Mouse (Mus musculus) limb, embryonic 13.5 days (tissue): ENCODE results near the gene Slc46a3. TPM values are rescaled to one million over a fixed set of nuclear protein-coding genes. Genes with fewer than 3 reads are reported as not detected.

Experiments
- ATAC-seq: fragments of 200-750 bp; cut with Nextera tagmentation; 2 replicates; pipeline ENCODE4 v1.8.0; 2017; ENCODE audit warnings: low read depth, moderate number of reproducible peaks, moderate TSS enrichment; ENCODE audit not compliant: low FRiP score
- H3K27ac ChIP-seq: fragments of 300-500 bp; sonication (generic); 2 replicates; pipeline ENCODE4 v1.5.1; 2015; ENCODE audit warnings: inconsistent platforms, mild to moderate bottlenecking, moderate library complexity
- H3K27me3 ChIP-seq: fragments of 300-500 bp; sonication (generic); 2 replicates; pipeline ENCODE4 v1.6.1; 2015; ENCODE audit warnings: mild to moderate bottlenecking, inconsistent platforms
- H3K36me3 ChIP-seq: fragments of 300-500 bp; sonication (generic); 2 replicates; pipeline ENCODE4 v1.6.1; 2015; ENCODE audit warnings: inconsistent platforms, mild to moderate bottlenecking, moderate library complexity
- H3K4me1 ChIP-seq: fragments of 300-500 bp; sonication (generic); 2 replicates; pipeline ENCODE4 v1.6.1; 2015; ENCODE audit warnings: inconsistent platforms
- H3K4me2 ChIP-seq: fragments of 300-500 bp; sonication (generic); replicated peaks from 2 replicates; pipeline ENCODE4 v1.6.1; 2015; ENCODE audit warnings: inconsistent platforms, mild to moderate bottlenecking, moderate library complexity
- H3K4me3 ChIP-seq: fragments of 300-500 bp; sonication (generic); 2 replicates; pipeline ENCODE4 v1.5.1; 2015; ENCODE audit warnings: moderate library complexity, mild to moderate bottlenecking, inconsistent platforms
- H3K9ac ChIP-seq: fragments of 300-500 bp; sonication (generic); 2 replicates; pipeline ENCODE4 v1.6.1; 2015; ENCODE audit warnings: mild to moderate bottlenecking, inconsistent platforms
- H3K9me3 ChIP-seq: fragments of 300-500 bp; sonication (generic); 2 replicates; pipeline ENCODE4 v1.6.1; 2016; ENCODE audit warnings: inconsistent platforms
- WGBS: fragments of 180-500 bp; shearing (Covaris S2); methylation state at CpG from one replicate; pipeline ENCODE4 v1.1.7; 2015; 5-methylcytosine and 5-hydroxymethylcytosine counted together
- polyA plus RNA-seq: library from polyadenylated mRNA; unstranded; fragments of >200 nt; fragmentation: Nextera tagmentation; extraction: Ambion mirVana; gene quantifications from 2 replicates; pipeline ENCODE4 v1.2.1, GENCODE M21; 2015

Gene Slc46a3
- 1.9 and 2.3 TPM in 2 replicates for polyA plus RNA-seq

DNA sequence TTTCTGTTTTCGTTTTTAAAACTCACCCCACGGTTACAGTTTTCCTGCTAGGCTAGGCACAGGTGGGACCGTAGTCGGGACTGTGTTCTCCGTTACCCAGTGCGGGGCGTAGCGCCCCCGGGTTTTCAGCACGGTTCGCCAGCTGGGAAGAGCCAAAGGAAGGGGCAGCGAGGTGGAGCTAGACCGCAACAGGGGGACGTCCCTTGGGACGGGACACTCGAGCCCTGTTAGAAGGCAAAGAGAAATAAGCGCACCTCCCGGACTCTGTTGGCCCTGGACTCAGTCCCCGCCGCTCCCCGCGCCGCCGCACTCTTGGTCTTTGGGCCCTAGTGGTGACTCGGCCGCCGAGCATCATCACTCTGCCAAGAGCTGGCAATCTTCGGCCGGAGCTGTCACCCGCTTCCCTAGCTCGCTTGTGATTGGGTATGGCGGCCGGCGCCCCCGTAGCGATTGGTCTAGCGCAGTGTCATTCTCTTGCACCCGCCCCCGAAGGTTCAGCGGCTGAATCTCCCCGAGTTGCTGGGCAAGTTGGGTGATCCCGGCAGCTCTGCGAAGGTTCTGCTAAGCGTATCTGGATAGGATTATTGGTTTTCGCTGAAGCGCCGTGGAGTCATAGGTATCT lies at the start of gene Slc46a3:
Slc46a3 (minus strand) TSS at position 361 of the 622 bp plus-strand sequence.
- peak; percentile 97 for ATAC-seq
- Histone ChIP-seq H3K4me3 (peak within 1 kb of the TSS; percentile 66), H3K9ac (peak within 1 kb of the TSS; percentile 63), H3K4me1 (0 out of 2 replicates have a peak, but pooled peaks cover 6% of the 10 kb centered on the region), H3K27ac (no peak within 1 kb of the TSS), H3K4me2 (peak within 1 kb of the TSS; percentile 97), H3K36me3 (no peaks in the 10 kb centered on the region), H3K9me3 (no peaks in the 10 kb centered on the region), H3K27me3 (peaks cover 30% of the 10 kb centered on the region)
- under 1% methylated on average over 47 of the region's 47 CpGs for WGBS

DNA sequence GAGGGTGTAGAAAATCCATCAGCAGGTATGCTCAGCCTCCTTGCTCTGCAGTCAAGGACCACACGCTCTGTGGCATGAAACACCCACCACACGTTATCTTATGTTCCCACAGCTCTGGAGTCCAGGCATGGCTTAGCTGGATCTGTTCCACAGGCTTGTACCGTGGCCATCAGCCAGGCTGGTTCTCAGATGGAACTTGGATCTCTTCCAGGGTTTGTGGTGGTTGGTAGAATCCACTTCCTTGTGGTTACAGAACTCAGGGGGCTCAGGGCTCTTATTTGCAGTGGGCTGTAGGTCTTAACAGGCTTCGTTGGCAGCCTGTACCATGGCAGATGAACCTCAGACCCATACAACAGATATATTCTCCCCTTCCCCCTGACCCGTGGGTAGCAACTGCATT lies 44.6 kb upstream of the Slc46a3 start:
- WGBS = 66% methylated on average over 5 of the region's 5 CpGs

DNA sequence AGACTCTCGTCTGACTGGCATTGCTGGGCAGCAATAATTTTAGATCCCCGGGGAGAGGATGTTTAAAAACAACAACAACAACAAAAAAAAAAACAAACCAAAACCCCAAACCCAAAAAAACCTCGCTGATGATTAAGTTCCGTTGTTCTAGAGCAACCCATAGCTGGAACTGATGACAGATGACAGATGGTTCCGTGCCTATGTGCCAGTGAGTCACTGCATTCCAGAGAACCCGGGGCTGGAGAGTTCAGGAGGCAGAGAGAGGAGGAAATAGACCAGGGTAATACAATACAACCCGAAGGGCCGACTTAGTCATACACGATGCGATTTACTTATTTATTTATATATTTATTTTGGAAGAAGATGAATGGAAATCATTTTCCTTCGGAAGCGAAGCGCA lies 40.5 kb upstream of the Slc46a3 start:
- no peaks in the 10 kb centered on the region for H3K4me1 ChIP-seq
- ATAC-seq = no peak
- no peak overlapping the region for H3K4me2 ChIP-seq
- H3K36me3 ChIP-seq = no peaks in the 10 kb centered on the region
- no peak overlapping the region for H3K27ac ChIP-seq
- no peaks in the 10 kb centered on the region for H3K27me3 ChIP-seq
- H3K4me3 ChIP-seq = no peak overlapping the region
- no peaks in the 10 kb centered on the region; the same call in 1 of the 2 replicates for H3K9me3 ChIP-seq
- no peak overlapping the region for H3K9ac ChIP-seq
- WGBS = 85% methylated on average over 13 of the region's 13 CpGs

More for the DNA sequence above, 44.6 kb upstream of the Slc46a3 start:
- H3K9me3 ChIP-seq = peaks cover 9% of the 10 kb centered on the region
- H3K4me2 ChIP-seq = no peak overlapping the region
- no peaks in the 10 kb centered on the region for H3K36me3 ChIP-seq
- H3K27me3 ChIP-seq = no peaks in the 10 kb centered on the region
- H3K4me3 ChIP-seq = no peak overlapping the region
- H3K27ac ChIP-seq = no peak overlapping the region
- no peak overlapping the region for H3K9ac ChIP-seq
- H3K4me1 ChIP-seq = no peaks in the 10 kb centered on the region
- ATAC-seq = no peak

DNA sequence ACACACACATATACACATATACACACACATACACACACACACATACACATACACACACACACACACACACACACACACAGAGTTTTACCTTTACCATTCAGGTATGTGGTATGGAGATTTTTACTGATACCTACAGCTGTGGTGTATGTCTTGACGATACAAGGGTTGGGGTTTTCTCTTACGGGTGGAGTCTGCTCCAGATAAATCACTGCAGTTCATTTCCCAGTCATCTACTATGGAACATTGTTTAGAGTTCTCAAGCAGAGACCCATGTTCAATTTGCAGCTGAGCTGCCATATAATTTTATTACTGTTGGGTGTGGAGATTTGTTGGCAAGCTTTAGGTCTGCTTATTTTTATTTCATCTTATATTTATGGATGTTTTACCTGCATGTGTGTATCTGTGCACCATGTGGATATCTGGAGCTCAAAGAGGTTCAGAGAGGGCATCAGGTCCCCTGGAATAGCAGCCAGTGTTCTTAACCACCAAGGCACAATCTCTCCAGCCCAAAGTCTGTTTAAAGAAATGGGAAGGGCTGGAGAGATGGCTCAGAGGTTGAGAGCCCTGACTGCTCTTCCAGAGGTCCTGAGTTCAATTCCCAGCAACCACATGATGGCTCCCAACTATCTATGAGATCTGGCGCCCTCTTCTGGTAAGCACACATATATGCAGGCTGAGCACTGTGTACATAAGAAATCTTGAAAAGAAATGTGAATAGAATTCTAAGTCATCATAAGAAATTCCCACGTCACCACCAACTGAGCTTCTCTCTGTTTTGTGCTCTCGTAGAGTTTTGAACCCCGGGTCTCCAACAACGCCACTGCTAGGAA lies 34.3 kb upstream of the Slc46a3 start:
- no peak overlapping the region for H3K4me2 ChIP-seq
- ATAC-seq = no peak
- H3K4me1 ChIP-seq = no peaks in the 10 kb centered on the region
- WGBS = 74% methylated on average over 7 of the region's 7 CpGs
- no peaks in the 10 kb centered on the region for H3K27me3 ChIP-seq
- H3K9me3 ChIP-seq = no peaks in the 10 kb centered on the region
- H3K27ac ChIP-seq = no peak overlapping the region
- H3K4me3 ChIP-seq = no peak overlapping the region
- H3K9ac ChIP-seq = no peak overlapping the region
- H3K36me3 ChIP-seq = no peaks in the 10 kb centered on the region

DNA sequence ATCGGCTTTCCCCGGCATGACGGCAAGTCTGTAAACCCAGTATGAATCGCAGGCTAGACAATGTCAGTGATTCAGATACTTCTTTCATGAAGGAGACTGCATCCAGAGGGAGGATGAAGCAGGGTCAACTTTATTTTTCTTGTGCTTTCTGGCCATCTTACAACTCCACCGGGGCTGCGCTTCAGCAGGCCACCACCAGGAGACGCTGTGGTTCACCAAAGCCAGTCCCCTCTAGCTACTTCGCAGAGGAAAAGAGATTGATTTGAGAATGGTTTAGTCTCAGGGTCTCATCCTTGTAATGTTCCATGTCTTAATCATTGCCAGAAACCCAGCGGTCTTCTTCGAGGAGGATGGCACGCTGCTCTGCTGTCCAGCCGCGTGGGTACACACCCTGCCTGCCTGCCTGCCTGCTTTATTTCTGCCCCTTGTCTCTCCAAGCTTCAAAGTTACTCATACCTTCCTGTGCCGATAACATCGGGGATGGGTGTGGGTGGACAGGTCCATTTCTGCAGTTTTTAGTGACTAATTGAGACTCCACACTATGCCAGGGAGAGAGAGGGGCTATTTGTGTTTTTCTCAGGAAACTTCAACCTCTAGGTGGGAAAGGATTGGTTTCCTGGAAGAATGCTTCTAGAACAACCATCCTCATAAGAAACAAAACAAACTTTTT lies 31.5 kb upstream of the Slc46a3 start:
- 68% methylated on average over 15 of the region's 15 CpGs for WGBS
- Histone ChIP-seq H3K9ac (no peak overlapping the region), H3K4me2 (no peak overlapping the region), H3K36me3 (no peaks in the 10 kb centered on the region), H3K9me3 (no peaks in the 10 kb centered on the region), H3K27ac (no peak overlapping the region), H3K4me3 (no peak overlapping the region), H3K27me3 (no peaks in the 10 kb centered on the region), H3K4me1 (no peaks in the 10 kb centered on the region)
- no peak for ATAC-seq

DNA sequence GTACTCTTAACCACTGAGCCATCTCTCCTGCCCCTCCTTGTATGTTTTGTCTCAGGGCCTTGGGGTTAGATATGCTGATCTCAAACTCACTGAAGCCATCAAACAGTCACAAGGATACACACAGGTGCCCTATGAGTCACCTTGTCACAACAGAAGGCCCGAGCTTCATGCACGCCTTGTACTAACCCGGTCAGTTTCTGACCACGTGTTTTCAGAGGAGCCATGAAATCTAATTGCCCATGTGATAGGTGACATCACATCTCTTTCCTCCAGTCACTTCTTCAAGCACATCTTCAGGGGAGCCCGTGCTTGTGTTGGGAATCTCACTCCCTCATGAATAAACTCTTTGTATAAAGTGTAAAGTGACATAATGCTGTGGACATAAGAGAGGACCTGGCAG lies 30.0 kb upstream of the Slc46a3 start:
- no peak for ATAC-seq
- 80% methylated on average over 5 of the region's 5 CpGs for WGBS
- no peaks in the 10 kb centered on the region for H3K9me3 ChIP-seq
- H3K27ac ChIP-seq = no peak overlapping the region
- no peak overlapping the region for H3K4me3 ChIP-seq
- H3K9ac ChIP-seq = no peak overlapping the region
- H3K36me3 ChIP-seq = no peaks in the 10 kb centered on the region
- no peak overlapping the region for H3K4me2 ChIP-seq
- no peaks in the 10 kb centered on the region for H3K4me1 ChIP-seq
- no peaks in the 10 kb centered on the region for H3K27me3 ChIP-seq

DNA sequence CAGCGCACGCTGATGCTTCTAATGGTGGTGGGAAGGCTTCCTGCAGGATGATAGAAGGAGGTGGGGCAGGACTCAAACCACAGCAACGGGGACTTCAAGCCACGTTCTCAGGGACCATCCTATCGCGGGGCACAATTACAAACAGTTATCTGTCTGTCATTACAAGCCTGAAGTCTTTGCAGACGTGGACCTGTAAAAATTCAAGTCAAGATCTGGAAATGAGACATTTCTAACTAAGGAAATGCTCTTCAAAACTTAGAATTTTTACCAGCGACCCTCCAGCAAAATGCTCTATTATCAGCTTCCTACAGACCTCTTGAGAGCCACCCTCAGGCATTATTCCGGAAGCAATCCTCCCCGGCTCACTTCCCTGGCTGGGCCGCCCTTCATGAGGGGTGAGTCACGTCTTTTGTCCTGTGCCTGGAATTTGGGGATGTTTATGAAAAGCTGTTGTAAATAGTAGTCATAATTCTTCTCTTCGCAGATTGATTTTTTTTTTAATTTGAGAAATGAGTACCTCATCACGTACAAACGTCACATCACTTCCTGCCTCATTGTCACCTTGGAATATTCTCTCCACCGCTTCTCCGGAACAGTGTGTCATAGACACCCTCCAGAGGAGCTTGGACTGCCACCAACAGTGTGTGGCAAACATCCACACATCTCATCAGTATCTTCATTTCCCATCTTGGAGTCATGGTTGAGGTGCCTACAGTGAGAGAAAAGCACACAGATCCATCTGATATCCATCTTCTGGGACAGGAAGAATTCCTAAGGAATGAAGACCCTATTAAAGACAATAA lies 23.6 kb upstream of the Slc46a3 start:
- no peak for ATAC-seq
- Histone ChIP-seq H3K27ac (no peak overlapping the region; the same call in 1 of the 2 replicates), H3K27me3 (no peaks in the 10 kb centered on the region), H3K9me3 (no peaks in the 10 kb centered on the region), H3K4me3 (no peak overlapping the region), H3K9ac (no peak overlapping the region), H3K4me2 (no peak overlapping the region), H3K4me1 (peaks cover 6% of the 10 kb centered on the region), H3K36me3 (no peaks in the 10 kb centered on the region)
- 77% methylated on average over 17 of the region's 17 CpGs for WGBS

DNA sequence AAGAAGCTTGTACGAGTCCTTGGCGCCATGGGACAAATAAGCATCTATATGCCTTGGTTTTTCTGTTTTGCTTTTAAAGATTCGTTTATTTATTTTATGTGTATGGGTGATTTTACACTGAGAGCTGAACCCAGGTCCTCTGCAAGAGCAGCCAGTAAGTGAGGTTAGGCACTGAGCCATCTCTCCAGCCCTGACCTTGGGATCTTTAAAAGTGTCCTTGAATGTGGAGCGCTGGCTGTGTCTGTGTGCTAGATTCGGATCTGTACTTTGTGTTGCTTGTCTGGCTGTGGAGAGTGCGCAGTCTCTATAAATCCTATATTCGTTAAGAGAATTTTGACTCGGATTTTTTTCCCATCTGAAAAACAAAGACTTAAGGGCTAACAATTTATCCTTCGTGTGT lies 21.6 kb upstream of the Slc46a3 start:
- Histone ChIP-seq H3K9me3 (no peaks in the 10 kb centered on the region), H3K9ac (no peak overlapping the region), H3K27me3 (no peaks in the 10 kb centered on the region), H3K4me2 (no peak overlapping the region), H3K36me3 (no peaks in the 10 kb centered on the region), H3K4me3 (no peak overlapping the region), H3K27ac (no peak overlapping the region), H3K4me1 (peaks cover 10% of the 10 kb centered on the region)
- WGBS = 82% methylated on average over 9 of the region's 9 CpGs
- ATAC-seq = no peak

DNA sequence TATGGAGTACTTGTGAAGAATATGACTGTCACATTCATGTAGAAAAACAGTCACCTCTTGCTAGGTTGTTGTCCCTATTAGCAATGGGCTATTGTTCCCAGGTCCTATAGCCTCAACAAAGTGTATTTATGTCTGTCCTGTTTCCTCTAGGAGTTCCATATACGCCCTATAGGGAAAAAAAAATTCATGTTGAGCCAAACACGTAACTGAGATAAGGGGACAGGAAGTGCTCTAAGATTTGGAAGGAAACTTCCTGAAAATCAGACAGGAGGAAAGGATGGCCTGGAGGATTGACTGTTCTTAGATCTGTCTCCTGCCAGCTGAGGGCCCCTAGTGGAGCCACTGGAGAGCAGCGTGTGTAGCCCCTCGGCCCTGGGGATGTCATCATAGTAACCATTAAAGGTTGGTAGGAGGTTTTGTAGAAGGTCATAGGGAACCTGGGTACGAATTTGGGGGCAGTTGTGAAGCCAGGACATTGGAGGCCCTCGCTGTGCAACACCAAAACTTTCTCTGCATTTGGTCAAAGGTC lies 20.5 kb upstream of the Slc46a3 start:
- no peaks in the 10 kb centered on the region for H3K27me3 ChIP-seq
- no peak overlapping the region for H3K4me3 ChIP-seq
- H3K4me1 ChIP-seq = peaks cover 10% of the 10 kb centered on the region
- no peaks in the 10 kb centered on the region for H3K9me3 ChIP-seq
- no peak overlapping the region for H3K27ac ChIP-seq
- WGBS = 52% methylated on average over 6 of the region's 6 CpGs
- H3K36me3 ChIP-seq = no peaks in the 10 kb centered on the region
- no peak overlapping the region for H3K9ac ChIP-seq
- no peak for ATAC-seq
- no peak overlapping the region for H3K4me2 ChIP-seq

DNA sequence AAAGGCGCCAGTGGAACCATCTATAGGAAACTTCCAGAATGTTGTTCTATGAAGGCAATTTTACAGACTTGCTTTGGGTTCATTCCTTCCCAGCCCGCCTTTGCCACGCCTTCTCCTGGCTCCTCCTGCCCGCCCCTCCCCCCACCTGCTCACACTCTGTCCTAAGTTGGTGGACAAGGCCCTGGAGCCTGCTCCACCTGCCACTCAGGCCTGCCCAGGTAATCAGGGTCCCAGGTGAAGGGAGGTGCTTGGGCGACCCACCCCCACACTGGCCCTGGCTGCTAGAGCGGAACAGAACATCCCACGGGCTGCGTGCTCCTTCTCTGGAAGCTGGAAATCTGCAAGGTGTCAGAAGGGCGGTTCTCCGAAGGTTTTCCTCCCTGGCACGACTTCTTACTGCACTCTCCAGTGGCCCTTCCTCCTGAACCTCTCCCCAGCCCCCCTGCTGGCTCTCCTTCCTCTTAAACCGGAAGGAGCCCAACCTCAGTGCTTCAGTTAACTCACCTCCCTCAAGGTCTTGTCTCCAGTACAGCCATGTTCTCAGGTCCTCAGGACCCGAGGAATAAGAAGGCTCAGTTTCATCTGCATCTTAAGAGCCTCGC lies 18.7 kb upstream of the Slc46a3 start:
- no peaks in the 10 kb centered on the region for H3K36me3 ChIP-seq
- H3K4me2 ChIP-seq = peak overlapping the region; percentile 34
- H3K9ac ChIP-seq = no peak overlapping the region; the same call in 1 of the 2 replicates
- ATAC-seq = no peak
- no peaks in the 10 kb centered on the region for H3K27me3 ChIP-seq
- H3K4me3 ChIP-seq = no peak overlapping the region
- WGBS = 28% methylated on average over 14 of the region's 14 CpGs
- H3K4me1 ChIP-seq = peaks cover 10% of the 10 kb centered on the region
- no peak overlapping the region for H3K27ac ChIP-seq
- no peaks in the 10 kb centered on the region for H3K9me3 ChIP-seq

DNA sequence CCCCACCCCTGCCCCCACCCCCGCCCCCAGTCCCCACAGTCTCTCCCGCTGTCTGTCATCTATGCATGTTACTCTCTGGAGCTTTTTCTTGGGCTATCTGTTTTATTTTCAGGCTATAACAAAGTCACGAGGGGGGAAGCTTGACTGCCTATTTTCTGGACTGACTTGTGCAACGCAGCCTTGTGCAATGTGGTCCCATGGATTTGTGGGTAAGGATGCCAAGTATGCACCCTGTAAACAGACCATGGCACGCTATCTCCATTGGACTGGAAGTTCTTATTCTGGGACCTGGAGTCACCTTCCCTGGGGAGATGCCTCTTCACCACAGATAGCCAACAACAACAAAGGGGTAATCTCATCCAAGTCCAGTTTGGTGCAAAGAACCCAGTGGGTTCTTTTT lies 17.1 kb upstream of the Slc46a3 start:
- H3K4me3 ChIP-seq = no peak overlapping the region
- H3K27me3 ChIP-seq = no peaks in the 10 kb centered on the region
- WGBS = 72% methylated on average over 5 of the region's 5 CpGs
- H3K27ac ChIP-seq = no peak overlapping the region
- no peak overlapping the region for H3K4me2 ChIP-seq
- H3K36me3 ChIP-seq = no peaks in the 10 kb centered on the region
- peaks cover 10% of the 10 kb centered on the region for H3K4me1 ChIP-seq
- H3K9ac ChIP-seq = no peak overlapping the region
- no peaks in the 10 kb centered on the region for H3K9me3 ChIP-seq
- ATAC-seq = no peak
